Mouse (Mus musculus): ENCODE measurements around the gene Trnau1ap. TPM values are rescaled to one million over a fixed set of nuclear protein-coding genes. Genes with fewer than 3 reads are reported as not detected.
A peak's percentile ranks its signal among the peaks of the same experiment; 100 is the strongest.

Trnau1ap gene
- polyA plus RNA-seq, 1 experiment, result 19.1 TPM

- DNase-seq, result peak; percentile 25 to 32
- Histone ChIP-seq H3K4me3 (replicated peaks; ENCODE audit: insufficient read depth, low read depth, low read length) (no peak overlapping the region), H3K27ac (ENCODE audit: insufficient read depth, low read length) (no peak overlapping the region), H3K4me1 (ENCODE audit: control insufficient read depth, insufficient read depth, low read length) (no peaks in the 10 kb centered on the region), H3K27me3 (ENCODE audit: control insufficient read depth, insufficient read depth, low read length) (no peaks in the 10 kb centered on the region)
- TF ChIP-seq CTCF (IDR thresholded peaks at IDR 0.05; ENCODE audit: borderline replicate concordance, insufficient read depth, low read depth, low read length) (no peak), POLR2A (IDR thresholded peaks at IDR 0.05; ENCODE audit: borderline replicate concordance, insufficient read depth, low read length) (no peak)
- 25% methylated on average over 13 of the region's 13 CpGs for WGBS
These were observed 9.6 kb upstream of the Trnau1ap start for GRCm38 (mm10) chr4:132338943-132339342.

- Histone ChIP-seq H3K27ac (ENCODE audit: insufficient read depth, low read length) (no peak overlapping the region), H3K27me3 (ENCODE audit: control insufficient read depth, insufficient read depth, low read length) (no peaks in the 10 kb centered on the region), H3K4me3 (replicated peaks; ENCODE audit: insufficient read depth, low read depth, low read length) (no peak overlapping the region), H3K4me1 (ENCODE audit: control insufficient read depth, insufficient read depth, low read length) (peaks cover 3% of the 10 kb centered on the region)
- 75% methylated on average over 6 of the region's 6 CpGs for WGBS
- no peak for TF ChIP-seq CTCF (IDR thresholded peaks at IDR 0.05; ENCODE audit: borderline replicate concordance, insufficient read depth, low read depth, low read length)
- no peak for TF ChIP-seq POLR2A (IDR thresholded peaks at IDR 0.05; ENCODE audit: borderline replicate concordance, insufficient read depth, low read length)
- no peak for DNase-seq
These were observed 3.5 kb upstream of the Trnau1ap start for GRCm38 (mm10) chr4:132332880-132333279.

GRCm38 (mm10) chr4:132331960-132332359 lies 2.6 kb upstream of the Trnau1ap start:
- Histone ChIP-seq H3K4me1 (ENCODE audit: control insufficient read depth, insufficient read depth, low read length) (peaks cover 3% of the 10 kb centered on the region), H3K27ac (ENCODE audit: insufficient read depth, low read length) (no peak overlapping the region), H3K4me3 (replicated peaks; ENCODE audit: insufficient read depth, low read depth, low read length) (no peak overlapping the region), H3K27me3 (ENCODE audit: control insufficient read depth, insufficient read depth, low read length) (no peaks in the 10 kb centered on the region)
- WGBS, result 71% methylated on average over 3 of the region's 3 CpGs
- no peak for DNase-seq
- TF ChIP-seq CTCF (IDR thresholded peaks at IDR 0.05; ENCODE audit: borderline replicate concordance, insufficient read depth, low read depth, low read length) (no peak), POLR2A (IDR thresholded peaks at IDR 0.05; ENCODE audit: borderline replicate concordance, insufficient read depth, low read length) (no peak)

GRCm38 (mm10) chr4:132329835-132330354 lies 557 bp upstream of the Trnau1ap start:
- TF ChIP-seq POLR2A (IDR thresholded peaks at IDR 0.05; ENCODE audit: borderline replicate concordance, insufficient read depth, low read length) (no peak), CTCF (IDR thresholded peaks at IDR 0.05; ENCODE audit: borderline replicate concordance, insufficient read depth, low read depth, low read length) (no peak)
- no peaks in the 10 kb centered on the region for H3K27me3 ChIP-seq (ENCODE audit: control insufficient read depth, insufficient read depth, low read length)
- DNase-seq, result no peak
- 8% methylated on average over 10 of the region's 10 CpGs for WGBS
- H3K27ac ChIP-seq (ENCODE audit: insufficient read depth, low read length), result no peak overlapping the region; the same call in 1 of the 2 replicates
- peak overlapping the region; percentile 92 for H3K4me3 ChIP-seq (replicated peaks; ENCODE audit: insufficient read depth, low read depth, low read length)
- H3K4me1 ChIP-seq (ENCODE audit: control insufficient read depth, insufficient read depth, low read length), result peaks cover 3% of the 10 kb centered on the region

- Histone ChIP-seq H3K27me3 (ENCODE audit: control insufficient read depth, insufficient read depth, low read length) (no peaks in the 10 kb centered on the region), H3K4me3 (replicated peaks; ENCODE audit: insufficient read depth, low read depth, low read length) (peak overlapping the region; percentile 92), H3K4me1 (ENCODE audit: control insufficient read depth, insufficient read depth, low read length) (peaks cover 3% of the 10 kb centered on the region), H3K27ac (ENCODE audit: insufficient read depth, low read length) (no peak overlapping the region)
- TF ChIP-seq POLR2A (IDR thresholded peaks at IDR 0.05; ENCODE audit: borderline replicate concordance, insufficient read depth, low read length) (no peak), CTCF (IDR thresholded peaks at IDR 0.05; ENCODE audit: borderline replicate concordance, insufficient read depth, low read depth, low read length) (no peak)
- no peak for DNase-seq
- 47% methylated on average over 14 of the region's 14 CpGs for WGBS
These were observed 851 bp downstream of the Trnau1ap start for GRCm38 (mm10) chr4:132328391-132328982.

- Histone ChIP-seq H3K4me3 (replicated peaks; ENCODE audit: insufficient read depth, low read depth, low read length) (no peak overlapping the region), H3K27ac (ENCODE audit: insufficient read depth, low read length) (no peak overlapping the region), H3K27me3 (ENCODE audit: control insufficient read depth, insufficient read depth, low read length) (no peaks in the 10 kb centered on the region), H3K4me1 (ENCODE audit: control insufficient read depth, insufficient read depth, low read length) (peaks cover 3% of the 10 kb centered on the region)
- no peak for DNase-seq
- WGBS, result 76% methylated on average over 5 of the region's 5 CpGs
- TF ChIP-seq CTCF (IDR thresholded peaks at IDR 0.05; ENCODE audit: borderline replicate concordance, insufficient read depth, low read depth, low read length) (no peak), POLR2A (IDR thresholded peaks at IDR 0.05; ENCODE audit: borderline replicate concordance, insufficient read depth, low read length) (no peak)
These were observed 2.9 kb downstream of the Trnau1ap start for GRCm38 (mm10) chr4:132326481-132326880.

GRCm38 (mm10) chr4:132315711-132316110 lies 13.6 kb downstream of the Trnau1ap start:
- H3K4me1 ChIP-seq (ENCODE audit: control insufficient read depth, insufficient read depth, low read length), result no peaks in the 10 kb centered on the region
- no peak for DNase-seq
- 88% methylated on average over 8 of the region's 8 CpGs for WGBS
- no peaks in the 10 kb centered on the region for H3K27me3 ChIP-seq (ENCODE audit: control insufficient read depth, insufficient read depth, low read length)
- no peak overlapping the region for H3K27ac ChIP-seq (ENCODE audit: insufficient read depth, low read length)
- no peak overlapping the region for H3K4me3 ChIP-seq (replicated peaks; ENCODE audit: insufficient read depth, low read depth, low read length)
- no peak for TF ChIP-seq POLR2A (IDR thresholded peaks at IDR 0.05; ENCODE audit: borderline replicate concordance, insufficient read depth, low read length)
- no peak for TF ChIP-seq CTCF (IDR thresholded peaks at IDR 0.05; ENCODE audit: borderline replicate concordance, insufficient read depth, low read depth, low read length)

- WGBS, result 85% methylated on average over 5 of the region's 5 CpGs
These were observed 16.7 kb downstream of the Trnau1ap start for GRCm38 (mm10) chr4:132312627-132313026.

More at GRCm38 (mm10) chr4:132312627-132313026, 16.7 kb downstream of the Trnau1ap start:
- Histone ChIP-seq H3K27me3 (ENCODE audit: control insufficient read depth, insufficient read depth, low read length) (no peaks in the 10 kb centered on the region), H3K4me1 (ENCODE audit: control insufficient read depth, insufficient read depth, low read length) (peaks cover 6% of the 10 kb centered on the region; the same call in 1 of the 2 replicates), H3K27ac (ENCODE audit: insufficient read depth, low read length) (no peak overlapping the region), H3K4me3 (replicated peaks; ENCODE audit: insufficient read depth, low read depth, low read length) (no peak overlapping the region)
- no peak for TF ChIP-seq POLR2A (IDR thresholded peaks at IDR 0.05; ENCODE audit: borderline replicate concordance, insufficient read depth, low read length)
- TF ChIP-seq CTCF (IDR thresholded peaks at IDR 0.05; ENCODE audit: borderline replicate concordance, insufficient read depth, low read depth, low read length), result no peak
- no peak for DNase-seq

Measured in cerebellum, adult 2 months (tissue).